Mouse (Mus musculus) testis, adult 2 months (tissue): ENCODE data around the gene Mrpl54. TPM values are rescaled to one million over a fixed set of nuclear protein-coding genes. Genes with fewer than 3 reads are reported as not detected.
"Not testable (repeated sequence)": the region's sequence is repeated elsewhere in the genome, so short reads cannot be mapped to it uniquely, and the experiment has no call there.

Experiments used
- H3K27ac ChIP-seq: fragments of 200-500 bp; 2 replicates; pipeline ENCODE4 v1.5.1; 2012; ENCODE audit warnings: low read depth, low read length; ENCODE audit not compliant: control insufficient read depth, insufficient read depth
- H3K27me3 ChIP-seq: fragments of 200-500 bp; 2 replicates; pipeline ENCODE4 v1.6.1; 2012; ENCODE audit warnings: mild to moderate bottlenecking, low read length, moderate library complexity; ENCODE audit not compliant: control insufficient read depth, insufficient read depth
- H3K36me3 ChIP-seq: fragments of 200-500 bp; 2 replicates; pipeline ENCODE4 v1.6.1; 2012; ENCODE audit warnings: mild to moderate bottlenecking, low read length; ENCODE audit not compliant: control insufficient read depth, insufficient read depth
- H3K4me1 ChIP-seq: fragments of 200-500 bp; 2 replicates; pipeline ENCODE4 v1.6.1; 2012; ENCODE audit warnings: low read length; ENCODE audit not compliant: control insufficient read depth, insufficient read depth
- H3K4me3 ChIP-seq: fragments of 200-500 bp; 2 replicates; pipeline ENCODE4 v1.5.1; 2012; ENCODE audit warnings: low read depth, mild to moderate bottlenecking, low read length, moderate library complexity, mixed read lengths; ENCODE audit not compliant: control insufficient read depth
- CTCF ChIP-seq: fragments of 200-500 bp; IDR thresholded peaks from 2 replicates; pipeline ENCODE4 v1.5.1; 2012; ENCODE audit warnings: low read depth, mild to moderate bottlenecking, inconsistent platforms, low read length, moderate library complexity; ENCODE audit not compliant: control insufficient read depth, insufficient read depth, insufficient replicate concordance
- POLR2A ChIP-seq: fragments of 200-500 bp; IDR thresholded peaks from 2 replicates; pipeline ENCODE4 v1.6.1; 2012; ENCODE audit warnings: low read depth, mild to moderate bottlenecking, inconsistent platforms, low read length, moderate library complexity; ENCODE audit not compliant: control insufficient read depth
- polyA plus RNA-seq: library from polyadenylated mRNA; depleted of rRNA; stranded (reverse); fragments of >200 nt; gene quantifications from 2 replicates; pipeline ENCODE4 v1.2.3, GENCODE M21; 2012

Mrpl54 gene
- polyA plus RNA-seq, 1 experiment = 181 TPM

DNA sequence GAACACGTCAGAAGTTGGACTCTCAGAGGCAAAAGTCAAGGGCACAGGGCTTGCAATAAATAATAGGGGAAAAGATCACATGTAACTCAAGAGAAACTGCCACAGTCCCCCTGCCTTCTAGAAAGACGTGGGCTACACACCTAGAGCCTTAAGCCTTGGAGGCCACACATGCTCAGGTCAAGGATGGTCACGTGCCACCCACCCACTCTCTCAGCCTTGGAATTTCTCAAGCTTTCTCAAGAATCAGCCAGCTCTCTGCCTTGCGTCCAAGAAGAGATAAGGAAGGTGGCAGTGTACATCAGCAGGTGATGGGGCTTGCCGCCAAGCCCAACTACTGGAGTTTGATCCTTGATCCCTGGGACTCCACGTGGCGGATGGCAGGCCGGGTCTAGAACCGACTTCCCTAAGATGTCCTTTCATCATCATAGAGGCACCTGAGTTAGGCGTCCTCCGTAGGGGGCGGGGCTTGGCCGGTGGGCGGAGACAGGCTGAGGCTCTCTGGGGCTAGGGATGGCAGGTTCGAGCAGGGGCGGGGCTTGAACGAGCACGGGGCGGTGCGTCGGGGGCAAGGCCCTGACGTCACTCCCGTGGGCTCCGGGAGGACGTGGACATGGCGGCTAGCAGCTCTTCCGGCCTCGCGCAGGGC, 34.0 kb downstream of the Mrpl54 start, which contains the start of gene Zfr2:
Gene Zfr2 (plus strand): TSS at position 576 of the 646 bp plus-strand sequence.
- TF ChIP-seq CTCF = no peak
- TF ChIP-seq POLR2A = peak; percentile 67
- H3K27me3 ChIP-seq = no peaks in the 10 kb centered on the region
- H3K4me3 ChIP-seq = peak within 1 kb of the TSS; percentile 85
- no peaks in the 10 kb centered on the region for H3K36me3 ChIP-seq
- H3K27ac ChIP-seq = no peak within 1 kb of the TSS
- peaks cover 8% of the 10 kb centered on the region for H3K4me1 ChIP-seq

DNA sequence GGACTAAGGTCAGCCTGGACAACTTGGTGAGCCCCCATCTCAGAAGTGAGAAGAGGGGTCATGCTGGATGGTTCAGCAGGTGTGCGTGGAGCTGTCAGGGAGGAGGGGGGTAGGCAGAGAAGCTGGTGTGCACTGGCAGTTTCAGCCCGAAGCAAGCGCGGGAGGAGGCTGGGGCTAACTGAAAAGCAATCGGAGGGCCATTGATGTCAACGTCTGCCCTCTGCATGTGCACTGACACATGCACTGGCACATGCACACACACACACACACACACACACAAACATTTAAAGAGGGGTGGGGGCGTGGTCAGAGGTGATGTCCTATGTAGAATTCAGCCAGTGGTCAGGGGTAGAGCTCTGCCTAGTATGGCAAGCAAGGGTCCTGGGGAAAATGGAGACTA, 35.3 kb downstream of the Mrpl54 start:
- no peak overlapping the region for H3K27ac ChIP-seq
- peaks cover 8% of the 10 kb centered on the region for H3K4me1 ChIP-seq
- H3K36me3 ChIP-seq = no peaks in the 10 kb centered on the region
- H3K4me3 ChIP-seq = no peak overlapping the region
- no peaks in the 10 kb centered on the region for H3K27me3 ChIP-seq
- TF ChIP-seq POLR2A = no peak
- TF ChIP-seq CTCF = no peak

DNA sequence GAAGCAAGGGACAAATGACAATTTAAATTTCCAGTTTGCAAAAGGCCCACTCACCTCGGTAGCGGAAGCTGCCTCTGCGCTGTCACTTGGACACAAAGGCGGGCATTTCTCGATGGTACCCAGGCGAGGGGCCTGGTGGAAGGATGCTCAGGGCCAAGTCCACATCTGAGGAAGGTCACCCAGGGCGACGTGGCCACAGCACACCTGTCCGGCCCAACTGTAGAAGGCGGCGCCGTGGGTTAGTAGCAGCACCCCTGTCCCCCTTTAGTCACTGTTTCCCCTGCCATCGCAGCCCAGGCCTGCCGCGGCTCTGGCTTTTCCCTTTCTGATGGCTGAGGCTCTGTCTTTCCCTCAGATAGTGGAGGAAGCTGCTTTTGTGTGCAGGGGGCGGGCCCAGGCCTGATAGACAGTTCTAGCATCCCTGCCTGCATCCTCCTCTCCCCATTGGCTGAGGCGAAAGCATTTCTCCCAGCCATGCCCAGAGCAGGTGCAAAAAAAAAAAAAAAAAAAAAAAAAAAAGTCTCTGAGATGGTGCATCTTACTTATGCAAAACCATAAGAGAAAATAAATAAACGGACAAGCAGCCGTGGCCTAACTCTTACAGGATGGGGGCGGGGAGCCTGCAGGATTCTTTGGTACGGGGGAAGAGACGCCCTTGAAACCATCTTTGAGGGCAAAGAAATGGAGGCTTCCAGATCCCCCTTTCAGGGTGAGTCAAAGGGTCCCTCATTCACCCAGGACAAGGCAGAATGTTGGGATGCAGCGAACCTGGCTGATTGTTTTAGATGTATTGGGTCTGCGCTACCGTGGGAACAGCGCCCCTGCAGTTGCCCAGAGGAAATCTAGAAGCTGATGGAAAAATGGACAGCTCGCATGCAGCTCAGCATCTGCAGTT, 36.0 kb downstream of the Mrpl54 start, which contains the start of gene Atcay:
Gene Atcay (minus strand): TSS at position 396 of the 895 bp plus-strand sequence.
- H3K4me1 ChIP-seq = peaks cover 8% of the 10 kb centered on the region
- H3K27me3 ChIP-seq = no peaks in the 10 kb centered on the region
- TF ChIP-seq CTCF (peak; percentile 27; the same call in 1 of the 2 replicates), POLR2A (no peak)
- no peaks in the 10 kb centered on the region for H3K36me3 ChIP-seq
- H3K27ac ChIP-seq = no peak within 1 kb of the TSS
- no peak within 1 kb of the TSS for H3K4me3 ChIP-seq

- no peak overlapping the region for H3K4me3 ChIP-seq
- no peaks in the 10 kb centered on the region for H3K27me3 ChIP-seq
These were observed 36.8 kb downstream of the Mrpl54 start for GRCm38 (mm10) chr10:81229735-81230437.

DNA sequence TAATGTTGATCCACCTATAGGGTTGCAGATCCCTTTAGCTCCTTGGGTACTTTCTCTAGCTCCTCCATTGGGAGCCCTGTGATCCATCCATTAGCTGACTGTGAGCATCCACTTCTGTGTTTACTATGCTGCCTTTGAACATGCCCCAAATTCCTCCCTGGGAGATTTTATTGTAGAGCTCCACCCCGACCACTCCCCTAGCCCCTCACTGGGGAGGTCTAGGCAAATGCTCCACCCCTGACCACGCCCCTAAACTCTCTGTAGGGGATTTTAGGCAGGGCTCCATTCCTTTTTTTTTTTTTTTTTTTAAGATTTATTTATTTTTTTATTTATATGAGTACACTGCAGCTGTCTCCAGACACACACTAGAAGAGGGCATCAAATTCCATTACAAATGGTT, 43.0 kb downstream of the Mrpl54 start:
- not testable (repeated sequence) for H3K4me3 ChIP-seq, H3K36me3 ChIP-seq, H3K27ac ChIP-seq, H3K27me3 ChIP-seq, H3K4me1 ChIP-seq

More at GRCm38 (mm10) chr10:81229735-81230437, 36.8 kb downstream of the Mrpl54 start:
- TF ChIP-seq POLR2A (no peak), CTCF (no peak)
- H3K4me1 ChIP-seq = peaks cover 8% of the 10 kb centered on the region
- H3K27ac ChIP-seq = no peak overlapping the region
- no peaks in the 10 kb centered on the region for H3K36me3 ChIP-seq

GRCm38 (mm10) chr10:81221402-81222015, 45.2 kb downstream of the Mrpl54 start:
- H3K27me3 ChIP-seq = no peaks in the 10 kb centered on the region
- H3K27ac ChIP-seq = no peak overlapping the region
- no peaks in the 10 kb centered on the region for H3K36me3 ChIP-seq
- no peaks in the 10 kb centered on the region for H3K4me1 ChIP-seq
- H3K4me3 ChIP-seq = no peak overlapping the region
- no peak for TF ChIP-seq POLR2A

- no peak overlapping the region for H3K27ac ChIP-seq
- no peaks in the 10 kb centered on the region for H3K27me3 ChIP-seq
- TF ChIP-seq POLR2A (no peak), CTCF (peak; percentile 95)
- no peaks in the 10 kb centered on the region for H3K4me1 ChIP-seq
- no peaks in the 10 kb centered on the region for H3K36me3 ChIP-seq
- H3K4me3 ChIP-seq = no peak overlapping the region
These were observed 48.8 kb downstream of the Mrpl54 start for GRCm38 (mm10) chr10:81217964-81218363.

DNA sequence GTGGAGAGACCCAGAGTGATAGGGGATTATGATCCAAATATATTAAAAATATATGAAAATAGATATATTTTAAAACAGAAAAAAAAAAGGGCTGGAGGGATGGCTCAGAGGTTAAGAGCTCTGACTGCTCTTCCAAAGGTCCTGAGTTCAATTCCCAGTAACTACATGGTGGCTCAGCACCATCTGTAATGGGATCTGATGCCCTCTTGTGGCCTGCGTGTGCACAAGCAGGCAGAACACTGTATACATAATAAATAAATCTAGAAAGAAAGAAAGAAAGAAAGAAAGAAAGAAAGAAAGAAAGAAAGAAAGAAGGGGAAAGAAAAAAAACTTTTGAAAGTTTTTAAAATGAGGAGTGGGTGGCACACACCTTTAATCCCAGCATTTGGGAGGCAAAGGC, 49.5 kb downstream of the Mrpl54 start:
- not testable (repeated sequence) for H3K4me1 ChIP-seq, H3K36me3 ChIP-seq, H3K27me3 ChIP-seq, H3K4me3 ChIP-seq, H3K27ac ChIP-seq
